Mouse (Mus musculus) layer of hippocampus, postnatal 25 days (tissue): Measurements from ENCODE around the gene Anxa9. TPM values are rescaled to one million over a fixed set of nuclear protein-coding genes. Genes with fewer than 3 reads are reported as not detected.
"Not testable (repeated sequence)": the region's sequence is repeated elsewhere in the genome, so short reads cannot be mapped to it uniquely, and the experiment has no call there.

ENCODE experiments used
- DNase-seq, 2 experiments: peaks; one replicate each; pipeline ENCODE4 v3.0.0; 2022; ENCODE audit warnings: mixed read lengths in 2 of 2, low spot score in 1 of 2; ENCODE audit errors: extremely low spot score in 1 of 2
- total RNA-seq, 2 experiments: library from RNA; stranded (reverse); gene quantifications; 2 replicates each; pipeline ENCODE4 v1.2.3; 2021

Anxa9 gene
- 1 to 10 TPM in 1 of 2 experiments, under 1 TPM in 1; 0.47 to 1.2 TPM for total RNA-seq

DNA sequence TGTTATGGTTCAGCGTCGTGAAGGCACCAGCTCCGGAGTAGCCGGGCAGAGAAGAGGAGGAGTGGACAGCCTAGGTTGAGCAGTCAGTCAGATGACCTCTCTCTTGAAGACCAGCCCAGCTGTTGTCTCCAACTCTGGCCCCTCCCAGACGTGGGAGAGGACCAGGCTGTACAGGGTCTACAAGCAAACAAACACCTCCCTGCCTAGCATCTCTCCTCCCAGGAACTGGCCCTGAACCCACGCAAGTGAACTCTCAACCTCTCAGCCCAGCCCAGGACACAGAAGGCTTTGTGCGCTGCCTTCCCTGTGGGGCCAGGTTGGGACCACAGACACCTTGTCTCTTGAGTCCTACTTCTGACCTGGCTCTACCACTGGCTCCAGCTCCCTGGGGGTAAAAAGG is at the start of gene Anxa9:
Anxa9 (minus strand) TSS at position 77 of the 400 bp plus-strand sequence.
- DNase-seq = no peak

DNA sequence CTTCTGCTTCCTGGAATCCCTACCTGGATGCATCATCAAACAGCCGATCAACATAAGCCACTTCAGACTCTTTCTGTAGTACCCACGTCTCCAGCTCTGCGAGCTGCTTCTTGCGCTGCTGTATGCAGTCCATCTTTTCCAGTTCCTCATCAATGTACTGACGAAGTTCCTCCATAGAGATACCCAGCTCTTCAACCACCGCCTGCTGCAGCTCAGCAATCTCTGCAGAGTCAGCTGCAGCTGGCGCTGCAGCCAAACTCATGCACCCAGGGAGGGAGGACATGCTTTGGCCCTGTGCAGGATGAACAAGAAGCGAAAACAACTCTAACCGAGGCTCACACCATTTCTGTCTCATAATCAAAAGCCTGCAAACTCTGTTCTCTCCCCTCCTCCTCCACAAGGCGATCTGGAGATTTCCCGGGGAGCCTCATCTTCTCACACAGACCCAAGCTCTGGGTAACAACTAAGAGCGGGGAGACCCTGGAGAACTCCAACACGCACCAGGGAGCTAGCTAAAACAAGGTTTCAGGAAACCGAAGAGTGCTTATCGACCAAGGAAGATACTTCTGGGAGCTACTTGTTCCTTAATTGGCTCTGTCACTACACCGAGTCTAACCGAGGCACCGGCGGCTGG is 49.1 kb upstream of the Anxa9 start:
- not testable (repeated sequence) for DNase-seq

- DNase-seq = no peak
These were observed 42.5 kb upstream of the Anxa9 start for GRCm38 (mm10) chr3:95349491-95349890.

GRCm38 (mm10) chr3:95348343-95348742 is 41.4 kb upstream of the Anxa9 start:
- not testable (repeated sequence) for DNase-seq

GRCm38 (mm10) chr3:95346454-95346853 is 39.5 kb upstream of the Anxa9 start:
- no peak for DNase-seq

- not testable (repeated sequence) for DNase-seq
These were observed 36.5 kb upstream of the Anxa9 start for GRCm38 (mm10) chr3:95343356-95344000.

DNA sequence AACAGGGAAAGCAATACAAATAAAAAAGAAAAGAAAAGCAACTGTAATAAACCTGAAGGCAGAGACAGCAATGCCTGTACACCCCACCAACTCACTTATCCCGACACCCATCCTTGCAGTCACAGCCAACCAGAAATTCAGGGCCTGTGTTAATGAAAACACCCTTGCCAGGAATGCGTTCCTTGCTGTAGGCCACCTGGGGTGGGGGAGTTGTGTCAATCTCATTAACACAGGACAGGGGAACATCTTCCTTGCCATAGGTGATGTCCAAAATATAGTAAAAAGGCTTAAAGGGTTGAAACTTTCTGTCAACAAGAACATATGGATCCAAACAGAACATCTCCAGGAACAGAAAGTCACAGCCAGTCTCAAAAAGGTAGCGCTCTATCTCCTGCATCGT is 31.3 kb upstream of the Anxa9 start:
- DNase-seq = no peak

DNA sequence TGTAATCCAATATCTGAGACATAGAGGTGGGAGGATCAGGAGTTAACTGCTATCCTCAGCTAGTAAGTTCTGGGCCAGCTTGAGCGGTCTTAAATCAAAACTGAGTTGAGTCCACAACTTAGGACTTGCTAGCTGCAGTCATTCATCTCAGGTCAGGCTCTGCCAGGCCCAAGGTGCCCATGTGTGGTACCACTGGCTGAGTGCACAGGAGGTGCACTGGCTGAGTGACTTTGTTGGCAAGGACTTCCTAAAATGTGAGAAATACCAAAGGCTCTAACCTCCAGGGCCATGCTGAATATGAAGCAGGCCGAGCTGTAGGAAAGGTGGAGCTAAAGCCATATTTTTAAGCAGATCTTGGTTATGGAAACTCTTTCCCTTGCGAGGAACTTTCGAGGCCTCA is 30.4 kb upstream of the Anxa9 start:
- no peak for DNase-seq

DNA sequence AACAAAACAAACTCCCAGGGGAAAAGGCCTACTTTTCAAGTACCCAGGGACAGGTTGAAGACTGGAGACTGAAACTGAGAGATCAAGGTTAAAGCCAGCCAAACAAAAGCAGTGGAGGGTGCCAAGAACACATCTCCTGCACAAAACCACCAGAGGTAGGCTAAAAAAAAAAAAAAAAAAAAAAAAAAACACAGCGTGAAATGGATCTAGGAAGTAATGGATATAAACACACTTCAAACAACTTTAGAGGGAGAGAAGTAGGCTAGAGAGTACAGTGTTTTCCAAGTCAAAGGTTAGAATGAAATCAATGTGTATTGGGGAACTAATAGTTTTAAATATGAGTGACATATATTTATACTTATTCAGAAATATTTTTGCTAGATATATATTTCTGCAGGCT is 24.6 kb upstream of the Anxa9 start:
- no peak for DNase-seq

- DNase-seq = no peak
These were observed 21.9 kb upstream of the Anxa9 start for GRCm38 (mm10) chr3:95328803-95329404.

- DNase-seq = no peak
These were observed 17.6 kb upstream of the Anxa9 start for GRCm38 (mm10) chr3:95324454-95325144.

DNA sequence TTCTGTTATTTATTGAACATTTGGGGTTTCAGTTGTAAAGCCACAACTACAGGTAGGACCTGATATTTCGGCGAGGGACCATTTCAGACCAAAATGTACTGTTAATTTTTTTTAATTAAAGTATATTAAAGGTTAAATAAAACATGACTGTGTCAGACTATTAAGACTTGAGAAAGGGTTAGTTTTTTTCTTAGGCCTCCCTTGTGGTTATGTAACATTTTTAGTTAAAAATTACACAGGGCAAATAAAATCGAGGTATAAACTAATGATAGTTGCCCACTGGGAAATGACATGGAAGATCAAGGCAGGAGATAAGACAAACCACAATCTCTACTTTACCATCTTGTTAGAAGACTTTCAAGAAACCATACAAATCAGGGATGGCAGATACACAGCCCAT is 16.5 kb upstream of the Anxa9 start:
- no peak for DNase-seq

DNA sequence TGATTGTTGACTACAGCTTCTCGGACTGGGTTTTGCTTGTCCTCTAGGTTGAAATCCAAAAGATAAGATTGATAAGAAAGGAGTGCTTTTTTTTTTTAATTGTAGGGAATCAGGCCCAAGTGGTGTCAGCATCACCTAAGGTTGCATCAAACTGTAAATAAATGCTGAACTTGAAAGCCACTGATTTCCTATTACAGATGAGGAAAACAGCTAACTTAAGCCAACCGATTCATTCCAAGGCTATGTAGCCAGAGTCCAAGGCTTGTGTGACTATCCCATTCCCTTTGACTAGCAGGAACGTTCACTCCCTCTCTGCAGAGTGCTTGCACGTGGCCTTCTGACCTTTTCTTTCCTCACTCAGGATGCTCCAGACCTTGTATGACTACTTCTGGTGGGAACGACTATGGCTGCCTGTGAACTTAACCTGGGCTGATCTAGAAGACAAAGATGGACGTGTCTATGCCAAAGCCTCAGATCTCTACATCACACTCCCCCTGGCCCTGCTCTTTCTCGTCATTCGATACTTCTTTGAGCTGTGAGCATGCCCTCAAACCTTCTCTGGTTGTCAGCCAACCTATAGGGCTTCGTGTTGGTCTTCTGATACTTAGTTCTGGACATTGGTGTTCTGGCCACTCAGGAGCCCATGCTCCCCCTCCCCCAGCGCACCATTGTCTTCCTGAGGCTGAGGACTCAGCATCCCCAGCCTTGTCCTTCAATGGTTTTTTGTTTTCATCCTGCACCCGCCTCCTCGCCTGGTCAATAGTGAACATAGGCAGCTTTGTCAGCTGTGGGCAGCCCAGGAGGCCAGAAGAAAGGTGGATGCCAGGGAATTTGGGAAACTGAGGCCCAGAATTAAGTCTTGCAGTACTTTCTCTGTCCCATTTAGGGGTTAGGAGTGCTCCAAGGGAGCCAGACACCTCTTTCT is 13.0 kb upstream of the Anxa9 start:
- DNase-seq = no peak

DNA sequence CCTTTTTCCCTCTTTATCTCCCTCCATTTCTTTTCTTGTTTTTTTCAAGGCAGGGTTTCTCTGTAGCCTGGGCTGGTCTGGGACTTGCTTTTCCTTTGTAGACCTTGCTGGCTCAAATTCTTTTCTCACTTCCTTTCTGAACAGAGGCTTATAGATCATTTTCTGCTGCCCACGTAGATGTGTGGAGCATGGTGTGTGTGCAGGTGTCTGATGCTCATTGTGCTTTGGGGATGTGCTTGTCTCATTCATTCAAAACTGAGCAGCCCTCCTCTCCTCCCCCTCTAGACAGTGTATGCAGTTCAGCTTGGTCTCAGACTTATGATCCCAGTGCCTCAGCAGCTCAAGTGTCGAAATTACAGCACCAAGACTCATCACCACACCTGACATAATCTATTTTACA is 12.1 kb upstream of the Anxa9 start:
- no peak for DNase-seq

- DNase-seq = no peak
These were observed 11.6 kb upstream of the Anxa9 start for GRCm38 (mm10) chr3:95318548-95318947.

GRCm38 (mm10) chr3:95317414-95318080 is 10.6 kb upstream of the Anxa9 start:
- peak in 1 of 2 experiments; percentile 37 for DNase-seq

GRCm38 (mm10) chr3:95315844-95316550 is 9.0 kb upstream of the Anxa9 start:
- DNase-seq = no peak

GRCm38 (mm10) chr3:95315094-95315843 is 8.3 kb upstream of the Anxa9 start:
- peak; percentile 61 to 65 for DNase-seq
